Mouse (Mus musculus) ES-E14 (cell line): ENCODE results near the gene Noa1.

Experiments
- CHD2 ChIP-seq: IDR thresholded peaks from 2 replicates; pipeline ENCODE4 v1.6.1; 2014; ENCODE audit warnings: mild to moderate bottlenecking, low read depth, low read length, inconsistent platforms
- MAFK ChIP-seq: IDR thresholded peaks from 2 replicates; pipeline ENCODE4 v1.6.1; 2014; ENCODE audit warnings: mild to moderate bottlenecking, low read depth, low read length, inconsistent platforms; ENCODE audit not compliant: insufficient read depth

DNA sequence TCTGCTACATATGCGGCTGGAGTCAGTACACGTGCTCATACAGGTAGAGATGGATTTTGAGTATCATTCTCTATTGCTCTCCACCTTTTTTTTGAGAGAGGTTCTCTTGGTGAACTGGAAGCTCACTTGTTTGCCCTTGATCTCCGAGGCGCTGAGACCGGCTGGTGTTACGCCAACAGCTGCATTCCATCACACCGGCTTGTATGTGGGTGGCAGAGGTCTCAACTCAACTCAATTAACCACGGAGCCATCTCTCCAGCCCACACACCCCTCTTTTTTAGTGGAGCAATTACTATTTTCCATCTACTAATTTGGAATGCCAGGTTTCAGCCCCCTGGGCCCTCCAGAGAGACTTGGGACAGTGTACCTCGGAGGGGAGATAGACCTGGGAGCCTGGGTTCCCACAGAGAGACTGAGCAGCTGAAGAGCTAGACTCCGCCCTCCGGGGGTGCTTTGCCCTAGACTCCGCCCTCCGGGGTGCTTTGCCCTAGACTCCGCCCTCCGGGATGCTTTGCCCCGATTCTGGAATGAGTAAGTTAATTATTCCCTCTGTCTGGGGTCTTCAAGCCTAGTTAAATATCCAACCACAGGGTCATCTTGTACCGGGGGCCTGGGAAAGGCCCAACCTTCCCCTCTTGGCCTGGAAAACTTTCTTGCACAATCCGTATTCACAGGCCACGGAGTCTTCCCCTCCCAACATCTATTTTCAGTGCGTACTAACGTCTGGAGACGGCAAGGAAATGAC, 47.7 kb upstream of the Noa1 start:
- TF ChIP-seq MAFK (no peak), CHD2 (no peak)
